Mouse (Mus musculus): Measurements from ENCODE around the gene Slc6a19. TPM values are rescaled to one million over a fixed set of nuclear protein-coding genes. Genes with fewer than 3 reads are reported as not detected.

The Slc6a19 gene
- 186 TPM for total RNA-seq (2023)

GRCm38 (mm10) chr13:73704694-73705325 is at the start of gene Slc6a19:
Slc6a19 (minus strand) TSS chr13:73704865.

GRCm38 (mm10) chr13:73732742-73733700 is 28.4 kb upstream of the Slc6a19 start, which contains the start of gene Slc12a7:
Slc12a7 (plus strand) TSS chr13:73733094.

GRCm38 (mm10) chr13:73677853-73678252 is 26.8 kb downstream of the Slc6a19 start, which contains the start of gene Slc6a18:
Slc6a18 (minus strand) TSS chr13:73678023.

Other genes starting within 250 kb of the Slc6a19 start
- 26.9 TPM for gene Lpcat1, start 237.7 kb downstream of the Slc6a19 start, total RNA-seq (2023)
- gene Slc6a3, start 168.1 kb downstream of the Slc6a19 start, total RNA-seq (2023) = not detected
- 117 TPM for gene Clptm1l, start 100.9 kb downstream of the Slc6a19 start, total RNA-seq (2023)
- gene Tert, start 78.0 kb downstream of the Slc6a19 start, total RNA-seq (2023) = 1.6 TPM
- 0.58 TPM for gene Slc6a18, start 26.8 kb downstream of the Slc6a19 start, total RNA-seq (2023)
- 553 TPM for gene Slc12a7, start 28.2 kb upstream of the Slc6a19 start, total RNA-seq (2023)
- gene Nkd2, start 142.8 kb upstream of the Slc6a19 start, total RNA-seq (2023) = 0.40 TPM
- gene Trip13, start 232.9 kb upstream of the Slc6a19 start, total RNA-seq (2023) = 1.1 TPM
- gene Brd9, start 232.9 kb upstream of the Slc6a19 start, total RNA-seq (2023) = 74.3 TPM

All from CD8-positive naive resting alpha-beta T cell, adult 57 days (primary cell).